Mouse (Mus musculus): Measurements from ENCODE around the gene Stoml1. TPM values are rescaled to one million over a fixed set of nuclear protein-coding genes. Genes with fewer than 3 reads are reported as not detected.

Gene Stoml1
- polyA plus RNA-seq, 1 experiment from 2014 or later = 6.7 TPM

- Histone ChIP-seq H3K9ac (replicated peaks) (no peak overlapping the region), H3K4me1 (ENCODE audit: insufficient read depth) (no peaks in the 10 kb centered on the region), H3K27me3 (ENCODE audit: insufficient read depth, low read length) (0 out of 2 replicates have a peak, but pooled peaks cover 2% of the 10 kb centered on the region), H3K9me3 (ENCODE audit: low read length) (no peaks in the 10 kb centered on the region), H3K36me3 (replicated peaks; ENCODE audit: insufficient read depth, low read length) (no peaks in the 10 kb centered on the region), H3K4me2 (ENCODE audit: low read depth, low read length) (no peak overlapping the region), H3K27ac (ENCODE audit: low read depth) (no peak overlapping the region), H3K4me3 (ENCODE audit: low read depth, low read length) (no peak overlapping the region)
- ATAC-seq = no peak
- TF ChIP-seq EP300 (IDR thresholded peaks at IDR 0.05; ENCODE audit: low read depth) (no peak), CTCF (IDR thresholded peaks at IDR 0.05; ENCODE audit: low read depth) (no peak)
- whole genome bisulfite sequencing (ENCODE audit: insufficient replicate concordance) = 80% methylated on average over 2 of the region's 2 CpGs
- DNase-seq = no peak
These were observed 46.4 kb downstream of the Stoml1 start for GRCm38 (mm10) chr9:58299356-58299799.

GRCm38 (mm10) chr9:58303115-58303514 is 50.2 kb downstream of the Stoml1 start:
- H3K4me1 ChIP-seq (ENCODE audit: insufficient read depth) = no peaks in the 10 kb centered on the region

GRCm38 (mm10) chr9:58303599-58304271 is 50.8 kb downstream of the Stoml1 start:
- H3K27me3 ChIP-seq (ENCODE audit: insufficient read depth, low read length) = no peaks in the 10 kb centered on the region
- TF ChIP-seq CTCF (IDR thresholded peaks at IDR 0.05; ENCODE audit: low read depth) = no peak
- no peak for TF ChIP-seq EP300 (IDR thresholded peaks at IDR 0.05; ENCODE audit: low read depth)
- DNase-seq (no peak), ATAC-seq (no peak)
- H3K4me3 ChIP-seq (ENCODE audit: low read depth, low read length) = no peak overlapping the region
- H3K9ac ChIP-seq (replicated peaks) = no peak overlapping the region
- no peaks in the 10 kb centered on the region for H3K4me1 ChIP-seq (ENCODE audit: insufficient read depth)
- no peaks in the 10 kb centered on the region for H3K9me3 ChIP-seq (ENCODE audit: low read length)
- H3K27ac ChIP-seq (ENCODE audit: low read depth) = 0 out of 2 replicates have a peak overlapping the region, but pooled peaks have one; percentile 16
- no peak overlapping the region for H3K4me2 ChIP-seq (ENCODE audit: low read depth, low read length)
- H3K36me3 ChIP-seq (replicated peaks; ENCODE audit: insufficient read depth, low read length) = no peaks in the 10 kb centered on the region
- WGBS (ENCODE audit: insufficient replicate concordance) = 57% methylated on average over 8 of the region's 8 CpGs

More at GRCm38 (mm10) chr9:58303115-58303514, 50.2 kb downstream of the Stoml1 start:
- Histone ChIP-seq H3K36me3 (replicated peaks; ENCODE audit: insufficient read depth, low read length) (no peaks in the 10 kb centered on the region), H3K9ac (replicated peaks) (no peak overlapping the region), H3K4me3 (ENCODE audit: low read depth, low read length) (no peak overlapping the region), H3K27me3 (ENCODE audit: insufficient read depth, low read length) (no peaks in the 10 kb centered on the region), H3K9me3 (ENCODE audit: low read length) (no peaks in the 10 kb centered on the region), H3K27ac (ENCODE audit: low read depth) (peak overlapping the region; percentile 16; the same call in 1 of the 2 replicates), H3K4me2 (ENCODE audit: low read depth, low read length) (no peak overlapping the region)
- no peak for TF ChIP-seq EP300 (IDR thresholded peaks at IDR 0.05; ENCODE audit: low read depth)
- TF ChIP-seq CTCF (IDR thresholded peaks at IDR 0.05; ENCODE audit: low read depth) = no peak
- no peak for DNase-seq
- WGBS (ENCODE audit: insufficient replicate concordance) = 55% methylated on average over 5 of the region's 5 CpGs
- ATAC-seq = no peak

GRCm38 (mm10) chr9:58305686-58306085 is 52.7 kb downstream of the Stoml1 start:
- Histone ChIP-seq H3K36me3 (replicated peaks; ENCODE audit: insufficient read depth, low read length) (no peaks in the 10 kb centered on the region), H3K9me3 (ENCODE audit: low read length) (no peaks in the 10 kb centered on the region), H3K9ac (replicated peaks) (no peak overlapping the region), H3K27me3 (ENCODE audit: insufficient read depth, low read length) (no peaks in the 10 kb centered on the region), H3K4me1 (ENCODE audit: insufficient read depth) (no peaks in the 10 kb centered on the region), H3K4me2 (ENCODE audit: low read depth, low read length) (no peak overlapping the region), H3K4me3 (ENCODE audit: low read depth, low read length) (no peak overlapping the region), H3K27ac (ENCODE audit: low read depth) (no peak overlapping the region)
- no peak for TF ChIP-seq EP300 (IDR thresholded peaks at IDR 0.05; ENCODE audit: low read depth)
- TF ChIP-seq CTCF (IDR thresholded peaks at IDR 0.05; ENCODE audit: low read depth) = no peak
- ATAC-seq = no peak
- DNase-seq = no peak
- WGBS (ENCODE audit: insufficient replicate concordance) = 35% methylated on average over 6 of the region's 6 CpGs

GRCm38 (mm10) chr9:58308395-58308794 is 55.4 kb downstream of the Stoml1 start:
- ATAC-seq (no peak), DNase-seq (no peak)
- H3K9me3 ChIP-seq (ENCODE audit: low read length) = no peaks in the 10 kb centered on the region
- H3K4me3 ChIP-seq (ENCODE audit: low read depth, low read length) = no peak overlapping the region
- no peak overlapping the region for H3K27ac ChIP-seq (ENCODE audit: low read depth)
- H3K36me3 ChIP-seq (replicated peaks; ENCODE audit: insufficient read depth, low read length) = no peaks in the 10 kb centered on the region
- H3K27me3 ChIP-seq (ENCODE audit: insufficient read depth, low read length) = peaks cover 24% of the 10 kb centered on the region
- TF ChIP-seq EP300 (IDR thresholded peaks at IDR 0.05; ENCODE audit: low read depth) (no peak), CTCF (IDR thresholded peaks at IDR 0.05; ENCODE audit: low read depth) (no peak)
- H3K4me1 ChIP-seq (ENCODE audit: insufficient read depth) = no peaks in the 10 kb centered on the region; the same call in 1 of the 2 replicates
- WGBS (ENCODE audit: insufficient replicate concordance) = 60% methylated on average over 6 of the region's 6 CpGs
- H3K9ac ChIP-seq (replicated peaks) = no peak overlapping the region
- no peak overlapping the region for H3K4me2 ChIP-seq (ENCODE audit: low read depth, low read length)

- no peak for ATAC-seq
These were observed 57.2 kb downstream of the Stoml1 start for GRCm38 (mm10) chr9:58310043-58310660.

More at GRCm38 (mm10) chr9:58310043-58310660, 57.2 kb downstream of the Stoml1 start:
- H3K27me3 ChIP-seq (ENCODE audit: insufficient read depth, low read length) = peaks cover 28% of the 10 kb centered on the region
- H3K4me3 ChIP-seq (ENCODE audit: low read depth, low read length) = no peak overlapping the region
- no peak for TF ChIP-seq EP300 (IDR thresholded peaks at IDR 0.05; ENCODE audit: low read depth)
- TF ChIP-seq CTCF (IDR thresholded peaks at IDR 0.05; ENCODE audit: low read depth) = no peak
- 75% methylated on average over 14 of the region's 14 CpGs for WGBS (ENCODE audit: insufficient replicate concordance)
- no peaks in the 10 kb centered on the region; the same call in 1 of the 2 replicates for H3K4me1 ChIP-seq (ENCODE audit: insufficient read depth)
- H3K27ac ChIP-seq (ENCODE audit: low read depth) = no peak overlapping the region
- H3K36me3 ChIP-seq (replicated peaks; ENCODE audit: insufficient read depth, low read length) = no peaks in the 10 kb centered on the region
- H3K4me2 ChIP-seq (ENCODE audit: low read depth, low read length) = no peak overlapping the region
- no peaks in the 10 kb centered on the region for H3K9me3 ChIP-seq (ENCODE audit: low read length)
- no peak overlapping the region for H3K9ac ChIP-seq (replicated peaks)
- DNase-seq = no peak

Measured in liver, postnatal 0 days (tissue).